Mouse (Mus musculus): ENCODE results near the gene Trio.

Trio gene

GRCm38 (mm10) chr15:27877831-27878230 lies 147.8 kb downstream of the Trio start:
- DNase-seq (ENCODE audit: low spot score), result peak; percentile 7

- DNase-seq (ENCODE audit: low spot score), result no peak
These were observed 149.3 kb downstream of the Trio start for GRCm38 (mm10) chr15:27876327-27876726.

GRCm38 (mm10) chr15:27875753-27876152 lies 149.9 kb downstream of the Trio start:
- DNase-seq (ENCODE audit: low spot score), result no peak

GRCm38 (mm10) chr15:27873747-27874320 lies 151.8 kb downstream of the Trio start:
- DNase-seq (ENCODE audit: low spot score), result no peak

GRCm38 (mm10) chr15:27872286-27872685 lies 153.4 kb downstream of the Trio start:
- no peak for DNase-seq (ENCODE audit: low spot score)

GRCm38 (mm10) chr15:27871708-27872107 lies 153.9 kb downstream of the Trio start:
- no peak for DNase-seq (ENCODE audit: low spot score)

GRCm38 (mm10) chr15:27871260-27871659 lies 154.4 kb downstream of the Trio start:
- no peak for DNase-seq (ENCODE audit: low spot score)

GRCm38 (mm10) chr15:27869001-27869400 lies 156.6 kb downstream of the Trio start:
- DNase-seq (ENCODE audit: low spot score), result no peak

- DNase-seq (ENCODE audit: low spot score), result no peak
These were observed 157.8 kb downstream of the Trio start for GRCm38 (mm10) chr15:27867831-27868230.

GRCm38 (mm10) chr15:27866471-27866870 lies 159.2 kb downstream of the Trio start:
- no peak for DNase-seq (ENCODE audit: low spot score)

GRCm38 (mm10) chr15:27866053-27866452 lies 159.6 kb downstream of the Trio start:
- DNase-seq (ENCODE audit: low spot score), result no peak

GRCm38 (mm10) chr15:27864397-27864796 lies 161.3 kb downstream of the Trio start:
- DNase-seq (ENCODE audit: low spot score), result no peak

- DNase-seq (ENCODE audit: low spot score), result no peak
These were observed 162.7 kb downstream of the Trio start for GRCm38 (mm10) chr15:27862949-27863348.

- DNase-seq (ENCODE audit: low spot score), result no peak
These were observed 165.2 kb downstream of the Trio start for GRCm38 (mm10) chr15:27860439-27860838.

GRCm38 (mm10) chr15:27859590-27859989 lies 166.1 kb downstream of the Trio start:
- no peak for DNase-seq (ENCODE audit: low spot score)

GRCm38 (mm10) chr15:27859115-27859514 lies 166.5 kb downstream of the Trio start:
- DNase-seq (ENCODE audit: low spot score), result no peak

GRCm38 (mm10) chr15:27858179-27858819 lies 167.3 kb downstream of the Trio start:
- DNase-seq (ENCODE audit: low spot score), result no peak

- DNase-seq (ENCODE audit: low spot score), result no peak
These were observed 168.4 kb downstream of the Trio start for GRCm38 (mm10) chr15:27857242-27857641.

GRCm38 (mm10) chr15:27856050-27856787 lies 169.4 kb downstream of the Trio start:
- DNase-seq (ENCODE audit: low spot score), result no peak

- peak; percentile 54 for DNase-seq (ENCODE audit: low spot score)
These were observed 174.3 kb downstream of the Trio start for GRCm38 (mm10) chr15:27851312-27851711.

- DNase-seq (ENCODE audit: low spot score), result peak; percentile 64
These were observed 174.7 kb downstream of the Trio start for GRCm38 (mm10) chr15:27850904-27851303.

GRCm38 (mm10) chr15:27849910-27850309 lies 175.7 kb downstream of the Trio start:
- peak; percentile 76 for DNase-seq (ENCODE audit: low spot score)

- DNase-seq (ENCODE audit: low spot score), result no peak
These were observed 184.0 kb downstream of the Trio start for GRCm38 (mm10) chr15:27841696-27842095.

Data from adipocyte (in vitro differentiated cells).